Mouse (Mus musculus) midbrain, embryonic 12.5 days (tissue): ENCODE measurements around the gene Samd1. TPM values are rescaled to one million over a fixed set of nuclear protein-coding genes. Genes with fewer than 3 reads are reported as not detected.

Experiments
- ATAC-seq: fragments of 200-750 bp; cut with Nextera tagmentation; 2 replicates; pipeline ENCODE4 v1.8.0; 2017; ENCODE audit warnings: low read depth, moderate TSS enrichment, moderate library complexity; ENCODE audit not compliant: low FRiP score
- H3K27ac ChIP-seq: fragments of 300-500 bp; sonication (generic); replicated peaks from 2 replicates; pipeline ENCODE4 v1.5.1; 2016; ENCODE audit warnings: mild to moderate bottlenecking
- H3K27me3 ChIP-seq: fragments of 300-500 bp; sonication (generic); 2 replicates; pipeline ENCODE4 v1.6.1; 2016; ENCODE audit warnings: mild to moderate bottlenecking
- H3K36me3 ChIP-seq: fragments of 300-500 bp; sonication (generic); 2 replicates; pipeline ENCODE4 v1.6.1; 2016
- H3K4me1 ChIP-seq: fragments of 300-500 bp; sonication (generic); 2 replicates; pipeline ENCODE4 v1.6.1; 2016
- H3K4me2 ChIP-seq: fragments of 300-500 bp; sonication (generic); replicated peaks from 2 replicates; pipeline ENCODE4 v1.6.1; 2016; ENCODE audit warnings: mild to moderate bottlenecking, moderate library complexity
- H3K4me3 ChIP-seq: fragments of 300-500 bp; sonication (generic); 2 replicates; pipeline ENCODE4 v1.5.1; 2016; ENCODE audit warnings: mild to moderate bottlenecking
- H3K9ac ChIP-seq: fragments of 300-500 bp; sonication (generic); replicated peaks from 2 replicates; pipeline ENCODE4 v1.6.1; 2016; ENCODE audit warnings: mild to moderate bottlenecking, moderate library complexity
- H3K9me3 ChIP-seq: fragments of 300-500 bp; sonication (generic); 2 replicates; pipeline ENCODE4 v1.6.1; 2016; ENCODE audit warnings: mild to moderate bottlenecking
- WGBS: fragments of 180-500 bp; shearing (Covaris S2); methylation state at CpG from one replicate; pipeline ENCODE4 v1.1.7; 2016; 5-methylcytosine and 5-hydroxymethylcytosine counted together
- microRNA counts: library from miRNA; unstranded; fragments of <30 nt; microRNA quantifications from one replicate; lab custom pipeline; 2017
- microRNA-seq: library from miRNA; unstranded; fragments of <30 nt; microRNA quantifications from one replicate; pipeline ENCODE4, GENCODE M21; 2017
- polyA plus RNA-seq: library from polyadenylated mRNA; unstranded; fragments of >200 nt; fragmentation: Nextera tagmentation; extraction: Ambion mirVana; gene quantifications from 2 replicates; pipeline ENCODE4 v1.2.1, GENCODE M21; 2016

Gene Samd1
- polyA plus RNA-seq, 1 experiment from 2014 or later: 7.7 TPM

DNA sequence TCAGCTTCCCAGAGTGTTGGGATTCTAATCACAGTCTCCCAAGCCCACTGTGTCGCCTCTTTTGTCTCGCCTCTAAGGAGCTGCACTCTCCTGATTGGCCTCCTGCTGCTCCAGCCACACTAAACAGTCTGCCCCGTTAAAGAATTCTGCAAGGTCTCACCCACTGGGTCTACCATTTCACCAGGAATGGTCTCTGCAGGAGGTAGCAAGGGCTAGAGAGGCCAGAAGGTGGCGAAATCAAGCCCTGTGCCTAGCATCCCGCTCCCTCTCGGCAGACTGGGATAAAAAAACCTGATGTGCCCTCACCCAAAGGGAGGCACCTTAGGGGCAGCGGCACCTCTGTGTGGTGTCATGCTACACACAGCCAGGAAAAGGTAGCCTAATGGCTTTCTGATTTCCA lies 46.6 kb downstream of the Samd1 start:
- Histone ChIP-seq H3K9me3 (no peaks in the 10 kb centered on the region), H3K9ac (no peak overlapping the region), H3K36me3 (no peaks in the 10 kb centered on the region), H3K27me3 (peaks cover 75% of the 10 kb centered on the region), H3K4me3 (0 out of 2 replicates have a peak overlapping the region, but pooled peaks have one; percentile 2), H3K27ac (no peak overlapping the region), H3K4me2 (no peak overlapping the region), H3K4me1 (peaks cover 9% of the 10 kb centered on the region)
- under 1% methylated on average over 7 of the region's 7 CpGs for WGBS
- ATAC-seq: no peak

- Histone ChIP-seq H3K9ac (no peak within 1 kb of the TSS), H3K9me3 (no peaks in the 10 kb centered on the region), H3K36me3 (no peaks in the 10 kb centered on the region), H3K4me3 (0 out of 2 replicates have a peak within 1 kb of the TSS, but pooled peaks have one; percentile 2), H3K4me1 (peaks cover 9% of the 10 kb centered on the region), H3K27me3 (peaks cover 69% of the 10 kb centered on the region), H3K27ac (no peak within 1 kb of the TSS), H3K4me2 (0 out of 2 replicates have a peak within 1 kb of the TSS, but pooled peaks have one; percentile 23)
- WGBS: 7% methylated on average over 9 of the region's 9 CpGs
- ATAC-seq: no peak
These were observed 47.4 kb downstream of the Samd1 start, which contains the start of gene Rln3 for GRCm38 (mm10) chr8:84044900-84045299. Gene Rln3 (minus strand): TSS chr8:84045000.

- no peak overlapping the region for H3K4me2 ChIP-seq
- H3K36me3 ChIP-seq: no peaks in the 10 kb centered on the region
- H3K9me3 ChIP-seq: no peaks in the 10 kb centered on the region
- H3K27ac ChIP-seq: no peak overlapping the region
- peaks cover 53% of the 10 kb centered on the region for H3K27me3 ChIP-seq
- WGBS: 81% methylated on average over 3 of the region's 3 CpGs
- H3K4me3 ChIP-seq: no peak overlapping the region
- no peak overlapping the region for H3K9ac ChIP-seq
- no peak for ATAC-seq
- peaks cover 9% of the 10 kb centered on the region for H3K4me1 ChIP-seq
These were observed 49.0 kb downstream of the Samd1 start for GRCm38 (mm10) chr8:84046505-84046904.

- H3K9ac ChIP-seq: no peak overlapping the region
- no peak overlapping the region for H3K27ac ChIP-seq
- H3K4me3 ChIP-seq: no peak overlapping the region
- no peaks in the 10 kb centered on the region for H3K4me1 ChIP-seq
- H3K27me3 ChIP-seq: peaks cover 36% of the 10 kb centered on the region
- WGBS: 77% methylated on average over 5 of the region's 5 CpGs
- H3K36me3 ChIP-seq: no peaks in the 10 kb centered on the region
- no peak for ATAC-seq
- H3K4me2 ChIP-seq: no peak overlapping the region
- no peaks in the 10 kb centered on the region for H3K9me3 ChIP-seq
These were observed 50.7 kb downstream of the Samd1 start for GRCm38 (mm10) chr8:84048171-84048570.

MicroRNAs encoded within 50 kb of the gene (microRNA counts, 519-probe panel; counts per million panel counts)
- microRNA mmu-miR-1199 (lab: Ali Mortazavi, UCI): not detected

Small RNA genes within 50 kb of the gene (microRNA-seq; reads per million reads assigned to microRNA genes)
- gene Mir1199 (not detected), gene Mir8111 (1.6 reads per million)

Other genes with a start within 250 kb of the Samd1 start
- 30.2 and 30.4 TPM in 2 replicates for gene Adgrl1, start 97.6 kb upstream of the Samd1 start, polyA plus RNA-seq
- gene Gm10644, start 42.5 kb upstream of the Samd1 start, polyA plus RNA-seq: 0.76 and 0.88 TPM in 2 replicates
- gene Asf1b, start 42.2 kb upstream of the Samd1 start, polyA plus RNA-seq: 58.8 and 62.8 TPM in 2 replicates
- 193 and 207 TPM in 2 replicates for gene Prkaca, start 24.7 kb upstream of the Samd1 start, polyA plus RNA-seq
- gene 1700067K01Rik, start 3.8 kb downstream of the Samd1 start, polyA plus RNA-seq: 0.89 and 1.1 TPM in 2 replicates
- gene 2210011C24Rik, start 14.5 kb downstream of the Samd1 start, polyA plus RNA-seq: not detected in 2 replicates
- gene Palm3, start 23.8 kb downstream of the Samd1 start, polyA plus RNA-seq: 3.5 and 3.9 TPM in 2 replicates
- gene Il27ra, start 44.9 kb downstream of the Samd1 start, polyA plus RNA-seq: 0.46 and 0.52 TPM in 2 replicates
- not detected in 2 replicates for gene Rln3, start 47.3 kb downstream of the Samd1 start, polyA plus RNA-seq
- 1.5 and 1.6 TPM in 2 replicates for gene Gm10643, start 67.5 kb downstream of the Samd1 start, polyA plus RNA-seq
- 9.3 and 10.0 TPM in 2 replicates for gene Rfx1, start 69.2 kb downstream of the Samd1 start, polyA plus RNA-seq
- 20.5 and 22.1 TPM in 2 replicates for gene Dcaf15, start 107.1 kb downstream of the Samd1 start, polyA plus RNA-seq
- 0.46 and 0.51 TPM in 2 replicates for gene Podnl1, start 128.3 kb downstream of the Samd1 start, polyA plus RNA-seq
- 19.0 and 19.5 TPM in 2 replicates for gene Cc2d1a, start 150.3 kb downstream of the Samd1 start, polyA plus RNA-seq
- 2.4 TPM in 2 replicates for gene 4930432K21Rik, start 150.4 kb downstream of the Samd1 start, polyA plus RNA-seq
- 4.5 and 8.3 TPM in 2 replicates for gene Nanos3, start 187.5 kb downstream of the Samd1 start, polyA plus RNA-seq
- gene Zswim4, start 239.4 kb downstream of the Samd1 start, polyA plus RNA-seq: 55.3 and 55.7 TPM in 2 replicates